Mouse (Mus musculus) bone marrow macrophage, adult 2 months (primary cell): Measurements from ENCODE around the gene Fcho1.

Source experiments
- CTCF ChIP-seq: IDR thresholded peaks from 2 replicates; pipeline ENCODE4 v1.5.1; 2012; ENCODE audit warnings: low read depth, mild to moderate bottlenecking, low read length, moderate library complexity
- POLR2A ChIP-seq: IDR thresholded peaks from 2 replicates; pipeline ENCODE4 v1.6.1; 2012; ENCODE audit warnings: mild to moderate bottlenecking, low read depth, low read length, borderline replicate concordance

DNA sequence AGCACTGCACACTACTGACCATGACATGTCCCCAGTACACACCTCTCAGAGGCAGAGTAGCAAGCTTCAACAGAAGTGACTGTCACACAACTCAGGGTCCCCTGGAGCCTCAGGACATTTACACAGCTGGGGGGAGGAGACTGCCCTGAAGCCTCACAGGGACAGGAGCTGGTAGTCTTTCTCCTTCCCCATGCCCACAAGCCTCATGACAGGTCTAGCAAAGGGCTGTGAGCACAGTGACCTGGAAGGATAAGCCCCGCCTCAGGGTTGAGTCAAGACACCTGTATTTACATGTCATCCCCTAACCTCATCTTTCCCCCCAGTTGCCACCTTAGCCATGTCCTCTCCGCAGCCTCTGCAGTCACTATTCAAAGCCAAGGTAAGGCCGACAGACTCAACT lies 15.7 kb upstream of the Fcho1 start:
- TF ChIP-seq POLR2A (no peak), CTCF (no peak)
